Mouse (Mus musculus): Measurements from ENCODE around the gene 1700025G04Rik.

The 1700025G04Rik gene

DNA sequence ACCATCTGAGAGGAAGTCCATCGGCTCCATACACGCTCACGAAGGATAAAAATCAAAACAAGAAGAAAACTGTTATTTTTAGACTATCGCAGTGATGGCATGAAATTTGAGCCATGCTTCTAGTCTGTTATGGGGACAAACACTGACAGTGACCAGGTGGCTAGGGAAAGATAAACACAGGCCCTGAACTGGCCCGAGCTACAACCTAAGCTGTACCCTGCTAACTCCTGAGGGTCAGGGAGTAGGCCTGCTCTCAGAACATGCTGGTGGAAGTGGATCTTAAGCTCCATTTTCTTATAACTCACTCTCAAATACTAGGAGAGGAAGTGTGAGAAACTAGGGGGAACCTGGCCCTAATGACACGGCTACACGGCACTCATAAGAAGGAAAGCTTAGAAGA lies 126.7 kb downstream of the 1700025G04Rik start:
- no peak for DNase-seq (ENCODE audit: low spot score)

DNA sequence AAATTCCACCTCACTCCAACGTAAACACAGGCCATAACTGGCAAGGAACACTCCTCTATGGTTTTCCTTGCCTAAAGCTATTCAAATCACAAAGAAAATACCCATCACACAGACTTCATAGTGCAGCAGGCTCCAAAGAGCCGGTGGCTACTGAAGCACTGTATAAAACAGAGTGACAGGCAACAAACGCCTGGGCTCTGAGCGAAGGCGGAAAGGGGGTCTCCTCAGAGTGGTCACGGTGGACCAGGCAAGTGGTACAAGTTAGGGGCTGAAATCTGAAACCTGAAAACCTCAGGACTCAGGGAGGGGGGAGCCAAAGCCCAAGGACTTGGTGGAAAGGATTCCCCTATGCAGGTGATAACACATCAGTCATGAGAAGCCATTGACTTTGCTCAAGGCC lies 127.8 kb downstream of the 1700025G04Rik start:
- DNase-seq (ENCODE audit: low spot score): no peak

DNA sequence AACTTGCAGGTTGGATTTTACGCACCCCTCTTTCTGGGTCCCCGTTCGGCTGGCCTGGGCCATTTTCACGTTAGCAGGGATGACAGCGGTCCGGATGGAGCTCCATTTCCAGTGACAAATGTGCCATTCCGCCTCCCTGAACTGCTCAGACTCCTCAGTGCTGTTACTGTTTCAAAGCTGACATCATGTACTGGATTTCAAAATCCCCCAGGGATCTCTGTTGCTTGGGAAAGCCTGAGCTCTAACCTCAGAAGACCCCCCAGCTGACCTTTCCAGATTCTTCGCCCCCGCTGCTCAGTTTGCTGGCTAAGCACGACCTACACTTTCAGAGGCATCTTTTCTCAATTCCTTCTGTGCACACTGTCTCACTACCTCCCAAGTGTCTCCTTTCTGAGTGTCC lies 128.7 kb downstream of the 1700025G04Rik start:
- DNase-seq (ENCODE audit: low spot score): no peak

DNA sequence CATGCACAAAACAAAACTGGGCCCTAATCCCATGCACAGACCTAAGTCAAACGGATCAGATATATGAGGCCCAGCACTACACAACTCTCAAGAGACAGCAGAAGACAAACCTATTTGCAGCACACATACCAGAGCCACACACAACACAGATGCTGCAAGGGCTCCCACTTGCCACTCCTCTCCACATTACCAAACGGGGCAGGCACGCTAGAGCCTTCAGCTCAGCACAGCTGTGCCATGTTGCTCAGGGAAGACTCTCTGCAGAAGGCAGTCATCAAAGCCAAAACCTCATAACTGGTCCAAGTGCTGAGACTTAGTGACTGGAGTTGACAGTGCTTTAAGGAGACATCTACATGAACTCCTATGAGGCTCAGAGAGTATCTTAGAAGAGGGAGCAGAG lies 130.9 kb downstream of the 1700025G04Rik start:
- no peak for DNase-seq (ENCODE audit: low spot score)

DNA sequence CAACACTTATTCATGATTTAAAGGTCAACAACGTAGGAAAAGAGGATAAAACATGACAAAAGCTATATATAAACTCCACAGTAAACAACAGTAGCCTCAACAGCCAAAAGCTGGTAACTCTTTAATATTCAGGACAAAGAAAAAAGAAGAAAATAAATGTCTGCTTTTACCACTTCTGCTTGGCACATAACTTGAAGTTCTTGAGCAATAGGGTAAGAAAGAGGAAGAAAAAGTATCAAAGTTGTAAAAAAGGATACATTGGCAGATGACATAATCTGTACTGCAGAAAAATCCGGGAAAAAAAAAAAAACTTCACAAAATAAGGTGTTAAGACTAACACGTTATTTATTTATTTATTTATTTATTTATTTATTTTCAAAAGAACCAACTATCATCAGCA lies 131.5 kb downstream of the 1700025G04Rik start:
- no peak for DNase-seq (ENCODE audit: low spot score)

DNA sequence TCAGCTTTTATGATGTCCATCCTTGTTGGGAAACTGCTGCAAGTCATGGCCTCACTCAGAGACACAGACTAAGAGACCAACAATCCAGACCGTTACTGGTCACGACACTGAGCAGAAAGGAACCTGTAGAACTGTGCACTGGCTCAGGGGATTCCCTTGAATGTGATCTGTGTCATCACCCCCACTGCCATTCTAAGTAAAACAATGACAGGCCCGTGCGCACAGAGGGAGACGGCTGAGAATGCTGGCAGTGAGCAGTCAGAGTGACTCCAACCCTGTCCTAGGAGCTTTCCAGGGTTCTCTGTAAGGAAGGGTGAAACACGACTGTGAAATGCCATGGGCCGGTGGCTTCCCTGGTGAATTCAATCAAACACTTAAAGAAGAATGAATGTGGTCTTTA lies 132.3 kb downstream of the 1700025G04Rik start:
- no peak for DNase-seq (ENCODE audit: low spot score)

DNA sequence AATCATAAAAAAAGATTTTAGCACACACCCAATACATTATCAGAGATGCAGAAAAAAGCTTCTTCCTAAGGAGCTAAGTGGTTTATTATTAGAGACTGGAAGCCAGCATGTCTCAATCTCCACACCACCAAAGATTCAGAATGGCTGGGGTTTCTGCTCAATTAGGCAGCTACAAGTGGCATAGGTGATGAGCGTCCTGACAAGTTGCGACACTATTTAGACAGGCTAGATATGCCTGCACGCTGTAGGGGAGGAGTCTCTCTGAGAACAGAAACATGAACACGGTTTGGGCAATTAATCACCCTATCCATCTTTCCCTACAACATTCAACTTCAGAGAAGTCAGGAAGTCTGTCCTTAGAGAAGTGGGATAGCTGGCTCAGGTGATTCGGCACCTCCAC lies 134.1 kb downstream of the 1700025G04Rik start:
- no peak for DNase-seq (ENCODE audit: low spot score)

DNA sequence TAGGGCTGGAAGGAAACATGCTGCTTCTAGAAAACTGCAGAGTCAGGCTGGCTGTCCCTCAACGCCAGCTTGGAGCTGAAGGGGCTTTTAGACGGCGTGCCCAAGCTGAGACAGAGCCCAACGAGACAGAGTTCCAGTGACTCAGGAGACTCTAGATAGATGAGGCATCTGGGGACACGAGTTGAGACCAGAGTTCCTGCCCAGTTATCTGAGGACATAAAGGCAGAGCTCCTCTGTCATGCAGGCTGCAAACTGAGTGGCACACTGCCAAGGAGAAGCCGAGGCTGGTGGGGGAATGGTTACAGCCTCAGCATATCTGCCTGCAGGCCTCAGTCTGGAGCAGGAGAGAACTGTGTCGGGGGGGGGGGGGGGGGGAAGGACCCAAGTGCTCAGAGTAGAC lies 136.4 kb downstream of the 1700025G04Rik start:
- DNase-seq (ENCODE audit: low spot score): peak; percentile 65

DNA sequence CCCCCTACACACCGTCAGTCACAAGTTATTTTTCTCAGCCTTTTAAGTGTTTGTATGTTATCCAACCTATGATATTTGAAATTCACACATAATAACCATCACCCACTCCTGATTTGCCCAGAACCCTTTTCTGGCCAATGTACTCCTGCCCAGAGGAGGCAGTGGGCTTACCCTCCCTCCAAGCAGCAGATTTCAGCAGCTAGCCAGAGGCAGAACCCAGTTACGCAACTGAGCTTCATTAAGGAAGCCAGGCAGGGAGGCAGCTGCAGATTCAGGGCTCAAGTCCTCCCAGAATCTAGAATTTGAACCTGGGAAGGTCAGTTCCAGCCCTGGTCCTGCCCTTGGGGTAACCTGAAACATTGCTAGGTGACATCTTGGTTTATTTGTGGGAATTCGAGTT lies 141.9 kb downstream of the 1700025G04Rik start:
- DNase-seq (ENCODE audit: low spot score): no peak

DNA sequence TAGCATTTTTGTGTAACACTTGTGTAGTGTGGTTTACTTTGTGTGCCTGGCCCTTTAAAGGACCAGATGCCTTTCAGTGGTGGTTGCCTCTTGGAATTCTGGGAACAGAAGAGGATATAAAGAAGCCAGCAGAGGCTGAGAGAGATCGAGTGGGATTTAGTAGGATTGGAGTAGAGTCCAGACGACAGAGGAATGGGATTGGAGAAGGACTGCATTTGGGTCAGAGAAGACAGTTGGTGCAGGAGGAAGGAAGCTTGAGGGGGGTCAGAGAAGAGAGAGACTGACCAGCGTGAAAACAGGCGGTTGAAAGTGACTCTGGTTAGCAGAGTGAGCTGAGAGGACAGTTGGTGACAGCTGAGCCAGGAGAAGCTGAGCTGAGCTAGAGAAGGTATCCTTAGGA lies 142.4 kb downstream of the 1700025G04Rik start:
- DNase-seq (ENCODE audit: low spot score): no peak

DNA sequence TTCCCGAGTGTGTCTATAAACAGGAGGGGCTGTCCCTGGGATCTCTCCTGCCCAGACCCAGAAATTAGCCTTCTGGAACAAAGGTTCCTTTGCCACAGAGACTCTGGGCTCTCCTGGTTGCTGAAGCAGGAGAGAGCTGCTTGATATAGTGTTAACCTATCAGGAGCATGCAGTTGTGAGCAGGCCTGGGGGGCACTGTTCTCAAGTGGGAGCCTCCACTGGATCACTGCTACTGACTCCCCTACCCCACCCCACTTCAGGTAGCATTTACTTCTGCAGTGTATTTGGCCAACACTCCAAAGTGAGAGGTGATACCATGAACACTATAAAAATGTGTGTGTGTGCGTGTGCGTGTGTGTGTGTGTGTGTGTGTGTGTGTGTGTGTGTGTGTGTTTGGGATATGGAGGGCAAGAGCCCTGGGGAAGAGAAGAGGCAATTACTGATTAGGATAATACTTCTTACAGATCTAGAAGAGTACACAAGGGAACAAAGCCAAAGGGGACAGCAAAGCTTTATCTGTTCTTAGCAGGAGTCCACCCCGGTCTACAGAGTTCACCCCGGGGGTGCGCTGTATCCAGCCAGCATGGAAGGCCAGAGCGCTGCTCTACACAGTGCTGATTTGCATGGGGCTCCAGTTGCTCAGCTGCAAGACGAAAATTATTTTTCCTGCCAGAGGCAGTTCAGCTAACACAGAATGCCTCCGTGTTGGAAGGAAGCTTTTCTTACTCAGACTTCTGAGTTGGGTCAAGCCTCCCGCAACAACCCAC lies 145.3 kb downstream of the 1700025G04Rik start:
- no peak for DNase-seq (ENCODE audit: low spot score)

DNA sequence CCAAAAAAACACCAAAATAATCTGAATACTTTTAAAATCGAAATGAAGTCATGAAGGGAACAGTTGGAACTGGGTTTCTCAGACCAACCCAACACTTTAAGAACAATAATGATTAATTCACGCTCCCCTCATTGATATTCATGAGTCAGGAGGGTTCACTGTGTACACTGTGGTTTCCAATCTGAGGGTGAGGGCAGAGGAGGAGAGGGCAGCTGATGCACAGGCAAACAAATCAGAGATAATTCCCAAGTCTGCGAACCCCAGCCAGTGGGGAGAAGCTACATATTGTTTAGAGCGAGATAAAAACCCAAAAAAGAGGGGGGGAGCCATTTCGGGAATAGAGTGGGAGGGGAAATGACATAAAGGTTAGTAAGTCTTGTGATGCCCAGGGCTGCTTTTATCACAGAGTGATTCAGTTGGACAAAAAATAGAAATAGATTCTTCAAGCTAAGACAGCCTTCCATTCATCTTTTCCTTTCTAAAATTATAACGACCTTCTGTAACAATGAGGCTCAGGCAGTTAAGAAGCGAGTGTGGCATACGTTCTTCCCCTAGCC lies 146.2 kb downstream of the 1700025G04Rik start:
- DNase-seq (ENCODE audit: low spot score): no peak

DNA sequence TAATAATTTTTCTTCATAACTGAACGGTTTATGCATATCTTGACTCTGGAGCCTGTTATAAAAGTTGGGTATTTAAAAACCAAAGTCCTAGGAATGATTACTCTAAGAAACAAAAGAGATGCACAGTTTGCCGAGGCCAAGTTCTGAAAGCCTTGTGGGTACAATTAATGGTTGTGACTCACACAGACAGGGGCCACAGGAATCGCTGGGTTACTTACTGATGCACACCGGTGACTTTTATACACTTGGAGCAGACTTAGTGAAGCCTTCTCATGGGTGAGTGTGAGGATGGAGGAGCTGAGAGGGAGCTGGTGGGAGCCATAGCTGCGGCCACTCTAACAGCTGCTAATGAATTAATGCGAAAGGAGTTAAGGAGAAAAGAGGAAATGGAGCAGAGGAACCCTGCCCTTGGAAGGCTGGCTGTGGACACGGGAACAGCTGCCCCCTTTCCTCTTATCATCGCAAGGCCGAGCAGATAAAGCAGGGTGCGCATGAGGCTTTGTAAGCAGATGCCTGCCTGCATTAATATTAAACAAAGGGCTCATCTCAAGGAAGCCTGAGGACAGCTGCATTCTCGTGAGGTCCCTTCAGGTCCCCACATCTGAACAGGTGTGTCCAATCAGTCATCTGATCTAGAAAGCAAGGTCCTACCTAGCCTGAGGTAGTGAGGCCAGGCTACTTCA lies 146.8 kb downstream of the 1700025G04Rik start:
- no peak for DNase-seq (ENCODE audit: low spot score)

DNA sequence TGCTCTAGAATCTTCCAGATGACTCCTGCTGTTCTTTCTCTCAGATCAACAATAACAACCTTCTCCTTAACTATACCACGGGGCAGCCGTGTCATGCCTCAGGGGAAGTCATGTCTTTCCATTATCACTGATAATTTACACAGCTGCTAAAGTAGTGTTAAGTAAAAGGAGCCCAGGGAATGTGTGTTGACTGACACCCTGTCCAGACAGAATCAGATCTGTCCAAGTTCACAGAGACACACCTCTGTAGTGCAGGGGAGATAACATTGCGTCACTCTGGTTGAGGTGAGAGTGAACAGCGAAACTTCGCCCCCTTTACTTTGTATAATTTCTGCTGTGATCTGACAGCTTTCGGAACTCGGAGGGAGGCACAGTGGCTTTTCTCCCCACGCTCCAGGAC lies 149.9 kb downstream of the 1700025G04Rik start:
- DNase-seq (ENCODE audit: low spot score): no peak

DNA sequence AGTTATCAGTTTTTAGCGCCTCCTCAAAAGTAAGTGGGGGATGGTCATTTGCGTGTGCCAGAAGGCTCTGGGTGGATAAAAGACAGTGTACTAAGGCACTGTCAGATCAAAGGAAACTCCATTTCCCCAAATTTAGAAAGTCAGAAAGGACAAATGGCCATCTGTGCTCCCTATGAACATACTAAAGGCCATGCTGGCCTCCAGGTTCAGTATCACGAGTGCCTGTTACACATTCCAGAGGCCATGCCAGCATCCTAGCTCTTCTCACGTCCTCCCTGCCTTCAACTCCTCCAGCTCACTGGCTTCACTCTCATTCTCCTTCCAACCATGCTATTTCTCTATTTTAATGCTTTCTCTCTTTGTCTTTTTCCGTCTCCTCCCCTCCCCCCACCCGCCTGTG lies 150.4 kb downstream of the 1700025G04Rik start:
- DNase-seq (ENCODE audit: low spot score): no peak

DNA sequence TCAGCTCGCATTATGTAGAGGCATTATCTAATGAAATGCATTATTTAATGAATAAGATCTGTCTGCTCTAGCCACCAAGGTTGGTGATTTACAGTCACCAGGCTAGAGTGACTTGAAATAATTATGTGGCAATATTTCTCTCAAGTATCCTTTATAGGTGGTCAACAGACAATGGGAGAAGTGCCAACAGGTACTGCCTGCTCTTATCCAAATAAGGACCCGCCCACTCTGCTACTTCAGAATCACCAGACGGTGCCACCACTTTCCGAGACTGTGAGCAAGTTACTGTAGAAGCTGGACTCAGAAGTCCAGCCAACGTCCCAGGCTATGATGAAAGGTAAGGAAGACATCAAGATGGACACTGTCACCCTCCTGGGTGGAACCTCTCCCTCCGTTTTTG lies 156.3 kb downstream of the 1700025G04Rik start:
- DNase-seq (ENCODE audit: low spot score): no peak

DNA sequence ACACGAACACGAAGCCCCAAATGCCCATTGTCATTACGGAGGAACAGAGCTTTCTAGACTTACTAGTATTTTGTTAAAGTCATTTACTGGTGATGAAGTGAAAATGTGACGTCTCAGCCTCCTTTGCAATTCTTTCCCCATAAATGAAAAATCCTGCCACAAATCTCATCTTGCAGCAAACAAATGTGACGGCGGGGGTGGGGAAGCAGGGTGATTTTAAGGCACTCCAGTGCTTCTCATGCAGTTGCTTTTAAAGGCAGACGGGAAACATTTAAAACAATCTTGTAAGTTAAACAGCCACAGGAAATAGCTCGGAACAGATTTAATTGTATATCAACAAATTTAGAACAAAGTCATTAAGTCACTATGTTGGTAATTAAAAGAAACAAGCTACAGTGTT lies 163.1 kb downstream of the 1700025G04Rik start:
- DNase-seq (ENCODE audit: low spot score): no peak

DNA sequence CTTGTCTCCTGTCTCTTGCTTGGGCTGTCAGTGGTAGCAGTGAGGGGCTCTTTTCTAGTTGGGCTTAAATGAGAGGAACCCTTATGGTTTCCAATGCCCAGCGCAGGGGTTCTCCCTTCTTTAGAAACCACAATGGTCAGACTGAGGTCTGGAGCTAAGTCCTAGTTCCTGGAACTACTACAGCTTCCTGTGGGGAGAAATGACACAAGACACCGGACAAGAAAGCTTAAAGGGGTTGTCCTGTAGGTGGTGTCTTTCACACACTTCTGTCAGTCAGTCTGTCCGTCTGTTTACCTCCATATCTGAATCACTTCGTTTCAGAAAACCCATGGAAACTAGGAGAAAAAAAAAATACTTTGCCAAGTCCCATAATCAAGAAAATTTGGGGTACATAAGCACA lies 163.8 kb downstream of the 1700025G04Rik start:
- DNase-seq (ENCODE audit: low spot score): no peak

DNA sequence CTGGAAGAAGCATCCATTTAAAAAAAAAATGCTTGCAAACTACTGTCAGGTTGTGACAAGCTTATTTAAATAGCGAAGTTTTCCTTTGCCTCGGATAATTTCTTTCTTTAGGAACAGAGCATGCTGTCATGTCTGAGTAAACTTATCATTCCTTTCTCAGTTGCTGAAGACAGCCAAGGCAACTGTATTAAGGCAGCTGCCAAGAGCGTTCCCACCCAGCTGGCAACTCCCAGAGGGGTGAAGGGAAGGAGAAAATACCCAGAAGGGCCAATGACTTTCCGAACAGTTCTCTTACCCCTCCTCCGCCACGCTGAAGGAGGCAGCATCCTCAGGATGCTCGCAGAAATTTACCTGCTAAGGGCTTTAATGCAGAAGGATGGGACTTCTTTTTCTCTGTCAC lies 164.2 kb downstream of the 1700025G04Rik start:
- DNase-seq (ENCODE audit: low spot score): peak; percentile 25

DNA sequence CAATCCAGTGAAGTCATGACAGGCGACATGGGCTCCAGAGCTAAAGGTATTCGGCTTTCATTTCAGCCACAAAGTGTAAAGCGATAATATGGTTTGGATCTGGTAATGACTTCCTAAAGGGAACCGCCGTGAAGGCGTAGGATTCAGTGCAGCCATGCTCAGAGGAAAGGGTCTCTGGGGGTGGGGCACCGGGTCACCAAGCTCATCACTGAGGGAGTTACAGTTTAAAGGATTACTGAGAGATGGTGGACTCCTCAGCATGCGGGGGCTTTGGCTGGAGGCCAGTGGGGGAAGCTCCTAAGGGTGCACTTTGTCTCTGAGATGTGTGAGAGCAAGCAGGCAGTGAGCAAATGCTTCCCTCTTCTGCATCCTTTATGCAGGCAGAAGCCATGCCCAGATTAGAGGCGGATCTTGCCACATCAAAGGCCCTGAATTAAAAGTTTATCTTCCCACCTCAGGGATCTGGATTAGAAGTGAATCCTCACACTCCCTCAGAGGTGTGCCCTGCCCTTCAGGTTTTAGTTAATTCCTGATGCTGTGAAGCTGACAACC lies 171.0 kb downstream of the 1700025G04Rik start:
- DNase-seq (ENCODE audit: low spot score): no peak

DNA sequence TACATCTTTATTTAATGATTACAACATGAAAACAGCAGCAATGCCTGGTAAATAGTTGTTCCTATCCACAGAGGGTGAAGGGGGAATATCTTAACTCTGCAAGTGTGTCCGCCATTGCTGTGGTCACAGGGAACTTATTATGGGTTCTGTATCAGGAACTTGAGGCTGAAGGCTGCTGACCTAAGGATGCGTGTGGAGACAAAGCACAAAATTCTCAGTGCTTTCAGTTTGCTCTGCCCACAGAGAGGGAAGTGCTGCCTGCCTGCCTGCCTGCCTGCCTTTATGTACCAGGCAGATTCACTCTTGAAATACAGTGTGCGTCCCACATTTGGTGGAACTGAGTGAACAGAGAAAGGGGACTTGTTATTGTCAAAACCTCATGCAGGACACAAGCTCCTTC lies 172.2 kb downstream of the 1700025G04Rik start:
- no peak for DNase-seq (ENCODE audit: low spot score)

DNA sequence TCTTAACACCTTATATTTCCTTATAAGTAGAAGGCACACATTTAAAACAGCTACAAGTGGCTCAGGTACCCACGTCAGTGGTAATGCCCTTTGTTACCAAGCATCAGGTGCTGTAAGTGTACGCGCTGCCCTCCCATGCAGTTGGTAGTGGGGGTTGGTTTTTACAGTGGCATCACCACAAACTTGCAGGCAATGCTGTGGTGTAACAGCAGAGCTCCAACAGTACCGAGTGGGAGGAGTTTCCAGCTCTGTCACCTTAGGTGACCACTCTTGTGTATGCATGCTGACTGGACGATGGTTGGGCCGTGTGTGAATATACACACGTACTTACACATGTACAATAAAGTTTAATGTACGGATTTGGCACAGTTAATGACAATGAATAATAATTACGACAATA lies 175.4 kb downstream of the 1700025G04Rik start:
- DNase-seq (ENCODE audit: low spot score): no peak

DNA sequence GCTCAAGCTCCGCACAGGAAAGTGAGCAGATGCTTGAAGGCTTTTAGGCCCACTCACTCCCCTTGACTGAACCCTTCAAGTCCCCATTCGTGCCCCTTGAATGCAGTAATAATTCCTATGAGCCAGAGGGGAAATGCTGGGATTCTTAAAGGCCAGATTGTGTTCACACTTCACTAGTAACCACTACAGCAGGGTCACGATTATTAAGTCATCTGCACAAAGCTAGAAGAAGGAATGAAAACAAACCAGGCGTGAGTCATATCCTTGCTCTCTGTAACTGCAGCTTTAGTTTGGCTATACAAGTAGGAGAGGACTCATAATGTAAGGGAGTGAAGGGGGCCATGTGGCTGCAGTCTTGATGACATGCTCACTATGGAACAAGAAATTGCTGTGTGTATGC lies 182.9 kb downstream of the 1700025G04Rik start:
- no peak for DNase-seq (ENCODE audit: low spot score)
